ENCODE assay signal across 21 mouse cellular contexts in genomic region chr6:28514830-28515350, GRCm38 (mm10).
"Had no signal": no experiment of that assay in that cellular context is flagged by ENCODE, and none has a peak within 500 bp of the region (broad histone marks: within the 10 kb centered on the region; RNA-seq: fewer than 3 reads in every experiment).

No protein-coding gene starts in this region.

- H3K27me3 ChIP-seq: heart, embryonic 13.5 days; heart, embryonic 15.5 days; hindbrain, embryonic 13.5 days; hindbrain, embryonic 15.5 days; limb, embryonic 12.5 days had no signal

- H3K4me2 ChIP-seq: heart, embryonic 11.5 days; heart, embryonic 13.5 days; heart, embryonic 15.5 days; hindbrain, embryonic 13.5 days; hindbrain, embryonic 15.5 days; limb, embryonic 12.5 days had no signal

- H3K4me3 ChIP-seq: heart, adult 2 months; heart, embryonic 13.5 days; heart, embryonic 15.5 days; hindbrain, embryonic 13.5 days; hindbrain, embryonic 15.5 days; layer of hippocampus, adult 2 months; left cerebral cortex, adult 2 months; limb, embryonic 10.5 days; limb, embryonic 12.5 days had no signal

- DNase-seq: gastrocnemius, postnatal 14 days; gastrocnemius, postnatal 36 days; heart, adult 2 months; heart, postnatal 14 days; heart, postnatal 36 days; kidney, adult 11 months; kidney, adult 2 months; kidney, postnatal 10 days; kidney, postnatal 25 days; kidney, postnatal 4 days had no signal

- H3K27ac ChIP-seq: heart, adult 2 months; heart, embryonic 13.5 days; heart, embryonic 15.5 days; hindbrain, embryonic 13.5 days; hindbrain, embryonic 15.5 days; hindbrain, postnatal 0 days; layer of hippocampus, adult 2 months; left cerebral cortex, adult 2 months; limb, embryonic 10.5 days; limb, embryonic 12.5 days had no signal

- ATAC-seq: hindbrain, postnatal 0 days; intestine, embryonic 16.5 days had no signal

- H3K4me1 ChIP-seq: heart, embryonic 13.5 days; heart, embryonic 15.5 days; hindbrain, embryonic 13.5 days; hindbrain, embryonic 15.5 days; limb, embryonic 10.5 days; limb, embryonic 12.5 days had no signal

- H3K9ac ChIP-seq: heart, embryonic 13.5 days; heart, embryonic 15.5 days; hindbrain, embryonic 13.5 days; hindbrain, embryonic 15.5 days; limb, embryonic 12.5 days had no signal

- H3K9me3 ChIP-seq: heart, embryonic 13.5 days; heart, embryonic 15.5 days; hindbrain, embryonic 13.5 days; hindbrain, embryonic 15.5 days; limb, embryonic 10.5 days; limb, embryonic 12.5 days had no signal
